Mouse (Mus musculus) heart, embryonic 15.5 days (tissue): ENCODE measurements around the gene Babam2. TPM values are rescaled to one million over a fixed set of nuclear protein-coding genes. Genes with fewer than 3 reads are reported as not detected.

ENCODE experiments used
- ATAC-seq: fragments of 200-750 bp; cut with Nextera tagmentation; replicated peaks from 2 replicates; pipeline ENCODE4 v1.8.0; 2017; ENCODE audit warnings: low read depth, moderate TSS enrichment; ENCODE audit not compliant: insufficient number of reproducible peaks, insufficient read depth, low FRiP score
- H3K27ac ChIP-seq: fragments of 300-500 bp; sonication (generic); 2 replicates; pipeline ENCODE4 v1.5.1; 2015; ENCODE audit warnings: mild to moderate bottlenecking, inconsistent platforms
- H3K27me3 ChIP-seq: fragments of 300-500 bp; sonication (generic); 2 replicates; pipeline ENCODE4 v1.6.1; 2015; ENCODE audit warnings: inconsistent platforms
- H3K36me3 ChIP-seq: fragments of 300-500 bp; sonication (generic); 2 replicates; pipeline ENCODE4 v1.6.1; 2015; ENCODE audit warnings: mild to moderate bottlenecking, inconsistent platforms
- H3K4me1 ChIP-seq: fragments of 300-500 bp; sonication (generic); replicated peaks from 2 replicates; pipeline ENCODE4 v1.6.1; 2015; ENCODE audit warnings: inconsistent platforms
- H3K4me2 ChIP-seq: fragments of 300-500 bp; sonication (generic); 2 replicates; pipeline ENCODE4 v1.6.1; 2015; ENCODE audit warnings: inconsistent platforms, mild to moderate bottlenecking, moderate library complexity
- H3K4me3 ChIP-seq: fragments of 300-500 bp; sonication (generic); 2 replicates; pipeline ENCODE4 v1.5.1; 2015; ENCODE audit warnings: mild to moderate bottlenecking, inconsistent platforms
- H3K9ac ChIP-seq: fragments of 300-500 bp; sonication (generic); 2 replicates; pipeline ENCODE4 v1.6.1; 2015; ENCODE audit warnings: mild to moderate bottlenecking, inconsistent platforms
- H3K9me3 ChIP-seq: fragments of 300-500 bp; sonication (generic); replicated peaks from 2 replicates; pipeline ENCODE4 v1.6.1; 2016; ENCODE audit warnings: inconsistent platforms
- WGBS: fragments of 180-500 bp; shearing (Covaris S2); methylation state at CpG from one replicate; pipeline ENCODE4 v1.1.7; 2015; ENCODE audit warnings: mixed read lengths; 5-methylcytosine and 5-hydroxymethylcytosine counted together
- polyA plus RNA-seq: library from polyadenylated mRNA; unstranded; fragments of >200 nt; fragmentation: Nextera tagmentation; extraction: Ambion mirVana; gene quantifications from 2 replicates; pipeline ENCODE4 v1.2.1, GENCODE M21; 2015

Gene Babam2
- polyA plus RNA-seq, 1 experiment from 2014 or later, result 48.7 TPM

DNA sequence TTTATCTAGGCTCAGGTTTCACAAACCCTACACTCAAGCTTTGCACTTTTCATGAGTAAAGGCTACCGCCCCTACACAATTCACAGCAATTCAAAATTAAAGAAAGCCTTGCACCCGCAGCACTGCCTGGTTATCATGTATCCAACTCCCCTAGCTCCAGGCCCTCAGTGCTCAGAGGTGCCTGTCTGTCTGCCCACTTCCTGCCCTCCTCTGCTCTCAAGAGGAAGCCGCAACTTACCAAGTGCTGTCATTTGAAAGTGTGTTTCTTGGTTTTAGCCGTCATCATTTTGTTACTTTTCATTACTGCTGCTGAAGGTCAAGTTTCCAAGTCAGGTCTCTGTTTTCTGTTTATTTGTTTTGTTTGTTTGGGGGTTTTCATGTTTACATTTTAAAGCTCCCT is 221.1 kb downstream of the Babam2 start:
- Histone ChIP-seq H3K4me2 (no peak overlapping the region), H3K27me3 (no peaks in the 10 kb centered on the region), H3K27ac (no peak overlapping the region), H3K9ac (no peak overlapping the region), H3K4me3 (no peak overlapping the region), H3K9me3 (no peaks in the 10 kb centered on the region), H3K36me3 (no peaks in the 10 kb centered on the region), H3K4me1 (no peaks in the 10 kb centered on the region)
- ATAC-seq, result no peak
- WGBS, result 82% methylated on average over 4 of the region's 4 CpGs

DNA sequence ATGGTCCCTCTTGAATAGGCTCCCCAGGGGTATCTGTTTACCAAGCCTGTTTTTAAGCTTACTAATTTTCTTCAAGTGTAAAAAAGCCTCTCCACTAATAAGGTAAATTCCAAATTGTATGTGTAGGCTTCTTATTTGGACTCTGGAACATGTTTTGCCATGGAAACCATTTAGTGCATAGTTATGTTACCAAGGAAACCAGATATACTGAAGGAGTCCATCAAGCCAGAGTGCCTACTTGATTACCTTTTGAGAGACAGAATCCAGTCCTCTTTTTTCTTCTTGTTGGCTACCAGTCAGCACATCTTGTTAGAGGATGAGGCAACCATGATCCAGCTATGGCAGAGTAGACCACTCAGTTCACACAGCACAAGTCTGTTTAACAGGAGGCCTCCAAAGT is 222.6 kb downstream of the Babam2 start:
- no peaks in the 10 kb centered on the region for H3K9me3 ChIP-seq
- no peak overlapping the region for H3K4me2 ChIP-seq
- no peak for ATAC-seq
- no peak overlapping the region for H3K4me3 ChIP-seq
- H3K27ac ChIP-seq, result no peak overlapping the region
- no peaks in the 10 kb centered on the region for H3K4me1 ChIP-seq
- no peak overlapping the region for H3K9ac ChIP-seq
- H3K36me3 ChIP-seq, result no peaks in the 10 kb centered on the region
- no peaks in the 10 kb centered on the region for H3K27me3 ChIP-seq

DNA sequence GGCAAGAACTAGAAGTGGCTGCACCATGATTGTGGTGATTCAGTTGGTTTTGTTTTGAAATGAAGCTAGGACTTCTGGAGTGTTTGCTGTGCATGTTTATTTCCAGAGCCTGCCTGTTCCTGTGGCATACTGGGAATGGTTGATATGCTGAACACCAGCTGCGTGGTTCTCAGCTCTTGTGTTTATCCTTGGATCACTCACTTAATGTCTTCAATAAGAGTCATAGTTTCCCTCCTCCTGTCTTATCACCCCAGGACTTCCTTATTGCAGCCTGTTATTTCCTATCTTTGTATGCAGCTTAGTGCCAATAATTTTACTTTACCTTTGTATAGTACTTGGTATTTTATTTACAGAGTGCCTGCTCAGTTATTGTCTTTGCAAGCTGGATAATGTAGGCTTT is 223.4 kb downstream of the Babam2 start:
- Histone ChIP-seq H3K4me2 (no peak overlapping the region), H3K36me3 (no peaks in the 10 kb centered on the region), H3K27me3 (no peaks in the 10 kb centered on the region), H3K9me3 (no peaks in the 10 kb centered on the region), H3K4me3 (no peak overlapping the region), H3K9ac (no peak overlapping the region), H3K4me1 (no peaks in the 10 kb centered on the region), H3K27ac (no peak overlapping the region)
- no peak for ATAC-seq
- 49% methylated on average over 1 of the region's 1 CpGs for WGBS

DNA sequence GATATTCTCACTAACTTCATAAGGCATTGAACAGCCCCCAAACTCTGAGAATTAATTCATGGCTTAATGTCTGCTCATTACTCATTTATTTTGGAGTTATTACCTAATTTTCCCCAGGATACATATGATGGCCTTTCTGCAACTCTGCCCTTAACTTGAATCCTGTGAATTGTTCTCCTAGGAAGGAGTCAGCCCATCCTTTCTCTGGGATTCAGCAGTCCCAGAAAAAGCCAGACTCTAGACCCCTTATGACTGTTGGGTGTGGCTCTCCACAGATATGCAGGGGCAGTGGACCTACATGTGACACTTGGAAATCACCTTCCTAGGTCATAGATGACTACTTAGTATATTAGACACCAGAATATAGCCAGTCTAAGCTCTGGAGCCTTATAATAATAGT is 226.6 kb downstream of the Babam2 start:
- ATAC-seq, result no peak
- no peak overlapping the region for H3K4me3 ChIP-seq
- no peaks in the 10 kb centered on the region for H3K36me3 ChIP-seq

DNA sequence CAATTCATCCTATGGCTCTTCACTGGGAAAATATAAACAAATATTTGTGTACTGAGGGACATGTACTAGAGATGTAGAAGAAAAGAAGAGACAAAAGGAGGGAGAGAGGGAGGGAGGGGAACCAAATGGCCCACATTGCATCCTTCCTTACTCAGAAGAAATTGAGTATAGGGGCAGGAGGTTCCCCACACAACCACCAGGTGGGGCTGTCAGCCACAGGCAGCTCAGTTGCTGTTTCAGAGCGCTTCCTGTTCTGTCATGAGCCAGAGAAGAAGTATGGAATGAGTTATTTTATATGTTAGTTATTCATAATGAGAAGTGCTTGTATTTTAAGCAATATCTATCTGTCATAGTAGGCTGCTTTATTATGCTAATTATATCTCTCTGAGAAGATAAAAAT is 229.1 kb downstream of the Babam2 start:
- Histone ChIP-seq H3K4me1 (peaks cover 14% of the 10 kb centered on the region), H3K27me3 (no peaks in the 10 kb centered on the region), H3K4me3 (no peak overlapping the region), H3K27ac (no peak overlapping the region), H3K9ac (no peak overlapping the region), H3K9me3 (no peaks in the 10 kb centered on the region; the same call in 1 of the 2 replicates), H3K36me3 (no peaks in the 10 kb centered on the region), H3K4me2 (no peak overlapping the region)
- ATAC-seq, result no peak
- WGBS, result 88% methylated on average over 1 of the region's 1 CpGs

More for the DNA sequence above, 226.6 kb downstream of the Babam2 start:
- H3K9ac ChIP-seq, result no peak overlapping the region
- H3K9me3 ChIP-seq, result no peaks in the 10 kb centered on the region; the same call in 1 of the 2 replicates
- H3K4me2 ChIP-seq, result no peak overlapping the region
- H3K4me1 ChIP-seq, result no peaks in the 10 kb centered on the region
- no peaks in the 10 kb centered on the region for H3K27me3 ChIP-seq
- H3K27ac ChIP-seq, result no peak overlapping the region

GRCm38 (mm10) chr5:31929007-31929406 is 231.5 kb downstream of the Babam2 start:
- no peaks in the 10 kb centered on the region for H3K36me3 ChIP-seq
- H3K27ac ChIP-seq, result no peak overlapping the region
- no peaks in the 10 kb centered on the region for H3K27me3 ChIP-seq
- ATAC-seq, result no peak
- peaks cover 33% of the 10 kb centered on the region for H3K4me1 ChIP-seq
- H3K9me3 ChIP-seq, result no peaks in the 10 kb centered on the region; the same call in 1 of the 2 replicates
- WGBS, result 79% methylated on average over 7 of the region's 7 CpGs
- no peak overlapping the region for H3K4me2 ChIP-seq
- no peak overlapping the region for H3K4me3 ChIP-seq
- H3K9ac ChIP-seq, result no peak overlapping the region

- WGBS, result 54% methylated on average over 8 of the region's 8 CpGs
- H3K4me1 ChIP-seq, result peaks cover 38% of the 10 kb centered on the region
- H3K9me3 ChIP-seq, result no peaks in the 10 kb centered on the region; the same call in 1 of the 2 replicates
- peak overlapping the region; percentile 2; the same call in 1 of the 2 replicates for H3K27ac ChIP-seq
- no peaks in the 10 kb centered on the region for H3K27me3 ChIP-seq
- H3K36me3 ChIP-seq, result no peaks in the 10 kb centered on the region
- no peak for ATAC-seq
- H3K4me2 ChIP-seq, result no peak overlapping the region
- H3K9ac ChIP-seq, result no peak overlapping the region
- H3K4me3 ChIP-seq, result no peak overlapping the region
These were observed 233.7 kb downstream of the Babam2 start for GRCm38 (mm10) chr5:31931127-31931625.

- H3K4me2 ChIP-seq, result no peak overlapping the region
- H3K36me3 ChIP-seq, result no peaks in the 10 kb centered on the region
- H3K27ac ChIP-seq, result 0 out of 2 replicates have a peak overlapping the region, but pooled peaks have one; percentile 2
- no peak for ATAC-seq
- H3K9me3 ChIP-seq, result no peaks in the 10 kb centered on the region; the same call in 1 of the 2 replicates
- no peak overlapping the region for H3K4me3 ChIP-seq
- 89% methylated on average over 1 of the region's 1 CpGs for WGBS
- H3K9ac ChIP-seq, result no peak overlapping the region
- no peaks in the 10 kb centered on the region for H3K27me3 ChIP-seq
- H3K4me1 ChIP-seq, result peaks cover 38% of the 10 kb centered on the region
These were observed 234.2 kb downstream of the Babam2 start for GRCm38 (mm10) chr5:31931637-31932036.

- Histone ChIP-seq H3K4me1 (peaks cover 38% of the 10 kb centered on the region), H3K9ac (no peak overlapping the region), H3K27me3 (no peaks in the 10 kb centered on the region), H3K4me2 (no peak overlapping the region), H3K36me3 (no peaks in the 10 kb centered on the region), H3K4me3 (no peak overlapping the region), H3K27ac (peak overlapping the region; percentile 53; the same call in 1 of the 2 replicates), H3K9me3 (no peaks in the 10 kb centered on the region)
- no peak for ATAC-seq
- WGBS, result 43% methylated on average over 6 of the region's 6 CpGs
These were observed 235.8 kb downstream of the Babam2 start for GRCm38 (mm10) chr5:31933296-31933695.

DNA sequence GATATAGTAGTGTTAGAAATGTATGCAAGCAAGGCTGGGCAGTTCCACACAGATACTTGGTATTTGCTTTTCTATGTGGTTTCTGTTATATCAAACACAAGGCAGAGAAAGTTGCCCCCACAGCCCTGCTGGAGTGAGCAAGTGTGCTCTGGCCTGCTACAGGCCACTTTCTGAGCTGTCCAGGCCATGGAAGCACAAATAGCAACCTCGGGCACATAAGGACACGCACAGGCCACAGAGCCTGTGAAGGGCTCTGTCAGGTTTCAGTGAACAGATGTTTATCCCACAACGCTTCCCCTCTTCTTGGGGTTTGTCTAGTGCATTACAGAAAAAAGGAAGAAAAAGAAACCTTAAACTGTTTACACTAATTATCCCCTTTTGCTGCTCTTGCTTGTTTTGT is 236.9 kb downstream of the Babam2 start:
- no peak for ATAC-seq
- H3K4me1 ChIP-seq, result peaks cover 38% of the 10 kb centered on the region
- H3K27ac ChIP-seq, result 0 out of 2 replicates have a peak overlapping the region, but pooled peaks have one; percentile 53
- H3K4me2 ChIP-seq, result no peak overlapping the region
- H3K27me3 ChIP-seq, result no peaks in the 10 kb centered on the region
- H3K4me3 ChIP-seq, result no peak overlapping the region
- H3K9me3 ChIP-seq, result no peaks in the 10 kb centered on the region
- no peak overlapping the region for H3K9ac ChIP-seq
- 68% methylated on average over 3 of the region's 3 CpGs for WGBS
- H3K36me3 ChIP-seq, result no peaks in the 10 kb centered on the region

DNA sequence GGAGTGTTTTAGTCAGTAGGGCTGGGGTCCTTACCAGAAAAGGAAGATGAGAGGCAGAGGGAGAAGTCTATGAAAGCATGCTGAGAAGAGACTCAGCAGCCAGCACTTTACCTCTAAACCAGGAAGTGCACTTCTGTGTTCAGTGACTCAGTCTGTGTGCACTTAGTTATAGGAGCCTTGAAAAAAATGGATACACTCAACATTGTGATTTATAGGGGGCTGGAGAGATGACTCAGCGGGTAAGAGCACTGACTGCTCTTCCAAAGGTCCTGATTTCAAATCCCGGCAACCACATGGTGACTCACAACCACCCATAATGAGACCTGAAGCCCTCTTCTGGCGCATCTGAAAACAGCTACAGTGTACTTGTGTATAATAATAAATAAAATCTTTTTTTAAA is 238.5 kb downstream of the Babam2 start:
- no peak for ATAC-seq
- H3K27me3 ChIP-seq, result no peaks in the 10 kb centered on the region

GRCm38 (mm10) chr5:31936523-31936922 is 239.0 kb downstream of the Babam2 start:
- Histone ChIP-seq H3K4me3 (no peak overlapping the region), H3K27me3 (no peaks in the 10 kb centered on the region), H3K4me2 (no peak overlapping the region), H3K9me3 (no peaks in the 10 kb centered on the region), H3K4me1 (peaks cover 24% of the 10 kb centered on the region), H3K27ac (no peak overlapping the region), H3K9ac (no peak overlapping the region), H3K36me3 (no peaks in the 10 kb centered on the region)
- 76% methylated on average over 3 of the region's 3 CpGs for WGBS
- no peak for ATAC-seq

More for the DNA sequence above, 238.5 kb downstream of the Babam2 start:
- no peak overlapping the region for H3K4me3 ChIP-seq
- WGBS, result 88% methylated on average over 3 of the region's 3 CpGs
- no peaks in the 10 kb centered on the region for H3K36me3 ChIP-seq
- H3K9me3 ChIP-seq, result no peaks in the 10 kb centered on the region
- H3K9ac ChIP-seq, result no peak overlapping the region
- H3K4me2 ChIP-seq, result no peak overlapping the region
- no peak overlapping the region for H3K27ac ChIP-seq
- H3K4me1 ChIP-seq, result peaks cover 30% of the 10 kb centered on the region
